ENCODE assay signal across 7 mouse cellular contexts in genomic region chr9:119981183-119982179, GRCm38 (mm10). TPM values are rescaled to one million over a fixed set of nuclear protein-coding genes. Genes with fewer than 3 reads are reported as not detected.
DNase-seq lines count a peak whose midpoint lies in the region; ATAC-seq and TF ChIP-seq lines count a peak whose summit lies in the region.

No protein-coding gene starts in this region.

- peak; percentile 74 for DNase-seq in G1E (ENCODE audit: low spot score)
- peak; percentile 59 for DNase-seq in adrenal gland, postnatal 25 days
- DNase-seq in heart, postnatal 25 days (ENCODE audit: low spot score) = peak; percentile 87
- DNase-seq in kidney, postnatal 4 days = peak; percentile 77 to 86
- peak; percentile 60 for DNase-seq in right cerebral cortex, postnatal 14 days

- H3K9me3 ChIP-seq in G1E (replicated peaks) = no peaks in the 10 kb centered on the region
- H3K9me3 ChIP-seq in forebrain, embryonic 12.5 days = no peaks in the 10 kb centered on the region

- TF ChIP-seq CTCF in G1E (IDR thresholded peaks at IDR 0.05; ENCODE audit: low read depth, low read length) = no peak

- H3K27me3 ChIP-seq in G1E (ENCODE audit: insufficient read depth, low read length) = peaks cover 15% of the 10 kb centered on the region
- peaks cover 28% of the 10 kb centered on the region for H3K27me3 ChIP-seq in forebrain, embryonic 12.5 days

- WGBS in forebrain, embryonic 12.5 days = 2% methylated on average over 16 of the region's 16 CpGs
- 3% methylated on average over 16 of the region's 16 CpGs for WGBS in macrophage (ENCODE audit: missing documents)

- H3K4me1 ChIP-seq in G1E (ENCODE audit: insufficient read depth, low read depth, low read length) = peaks cover 83% of the 10 kb centered on the region
- H3K4me1 ChIP-seq in forebrain, embryonic 12.5 days = peaks cover 65% of the 10 kb centered on the region

- H3K9ac ChIP-seq in forebrain, embryonic 12.5 days = peak overlapping the region; percentile 52

- H3K36me3 ChIP-seq in G1E (replicated peaks) (peaks cover 18% of the 10 kb centered on the region), macrophage (ENCODE audit: inconsistent target) (no peaks in the 10 kb centered on the region)
- H3K36me3 ChIP-seq in forebrain, embryonic 12.5 days (replicated peaks) = no peaks in the 10 kb centered on the region

- ATAC-seq in G1E (ENCODE audit: extremely low read depth, insufficient number of reproducible peaks, low FRiP score, poor library complexity, severe bottlenecking) = peak; percentile 38
- ATAC-seq in forebrain, embryonic 12.5 days (ENCODE audit: low FRiP score) = no peak; the same call in 1 of the 2 replicates

- H3K4me2 ChIP-seq in forebrain, embryonic 12.5 days = peak overlapping the region; percentile 87

- H3K79me2 ChIP-seq in macrophage (ENCODE audit: inconsistent target) = peaks cover 67% of the 10 kb centered on the region

- peak overlapping the region; percentile 79 for H3K27ac ChIP-seq in forebrain, embryonic 12.5 days
- peak overlapping the region; percentile 91 for H3K27ac ChIP-seq in macrophage

- H3K4me3 ChIP-seq in G1E (ENCODE audit: low read depth, low read length) (peak overlapping the region; percentile 91), macrophage (ENCODE audit: inconsistent target) (peak overlapping the region; percentile 47)
- peak overlapping the region; percentile 59 for H3K4me3 ChIP-seq in forebrain, embryonic 12.5 days (replicated peaks)

- intact Hi-C loops in heart, postnatal 25 days (cut with DNase I) = loop anchor here (2.0 kb wide), 2 partner anchors 17 to 29 kb away; no protein-coding TSS in a partner anchor

RNA-seq across cellular contexts. Expression of gene Csrnp1, which starts 3.0 kb away (rescaled TPM):
- 17.0 and 26.5 TPM in 2 replicates for total RNA-seq in G1E (2014; fragmentation: Nextera tagmentation)
- total RNA-seq in G1E (2017) = 17.3 and 19.9 TPM in 2 replicates
- polyA plus RNA-seq in G1E (2012) = 35.0 and 44.1 TPM in 2 replicates
- total RNA-seq in adrenal gland, postnatal 25 days (2021) = 12.5 and 13.0 TPM in 2 replicates
- 1.7 and 2.2 TPM in 2 replicates for polyA plus RNA-seq in forebrain, embryonic 12.5 days (2016; fragmentation: Nextera tagmentation; extraction: Ambion mirVana)
- 10 to 100 TPM in 1 of 2 experiments, 1 to 10 TPM in 1; 10.0 to 13.3 TPM for total RNA-seq in heart, postnatal 25 days (2021)
- total RNA-seq in macrophage (2018; cell fraction: chromatin; rRNA removed) = 100 to 1,000 TPM in 15 of 26 experiments, 10 to 100 TPM in 10, 1 to 10 TPM in 1; 10.0 to 493 (median 150) TPM
- total RNA-seq in macrophage (2018; cell fraction: cytosol; rRNA removed) = 100 to 1,000 TPM in 12 of 26 experiments, 10 to 100 TPM in 13, 1 to 10 TPM in 1; 8.5 to 831 (median 91.1) TPM
- 100 to 1,000 TPM in 18 of 26 experiments, 10 to 100 TPM in 8; 12.4 to 779 (median 246) TPM for total RNA-seq in macrophage (2018; cell fraction: nucleus; rRNA removed)
- polyA plus RNA-seq in macrophage (2018) = 5.0 to 8.4 TPM (median 8.0 TPM) in 3 replicates

RNA-seq across cellular contexts. Expression of gene Xirp1, which starts 41.9 kb away (rescaled TPM):
- not detected in 2 replicates for total RNA-seq in G1E (2014; fragmentation: Nextera tagmentation)
- 0.05 and 0.06 TPM in 2 replicates for total RNA-seq in G1E (2017)
- not detected in 2 replicates for polyA plus RNA-seq in G1E (2012)
- total RNA-seq in adrenal gland, postnatal 25 days (2021) = 0.12 TPM in 1 of 2 replicates, not detected in the other
- polyA plus RNA-seq in forebrain, embryonic 12.5 days (2016; fragmentation: Nextera tagmentation; extraction: Ambion mirVana) = 0.04 TPM in 1 of 2 replicates, not detected in the other
- total RNA-seq in heart, postnatal 25 days (2021) = 100 to 1,000 TPM; 125 to 136 TPM
- total RNA-seq in macrophage (2018; cell fraction: chromatin; rRNA removed) = not detected
- not detected for total RNA-seq in macrophage (2018; cell fraction: cytosol; rRNA removed)
- not detected for total RNA-seq in macrophage (2018; cell fraction: nucleus; rRNA removed)
- not detected in 3 replicates for polyA plus RNA-seq in macrophage (2018)

RNA-seq across cellular contexts. Expression of gene Ttc21a, which starts 44.1 kb away (rescaled TPM):
- not detected in 2 replicates for total RNA-seq in G1E (2014; fragmentation: Nextera tagmentation)
- 0.17 and 0.38 TPM in 2 replicates for total RNA-seq in G1E (2017)
- 0.02 and 0.06 TPM in 2 replicates for polyA plus RNA-seq in G1E (2012)
- total RNA-seq in adrenal gland, postnatal 25 days (2021) = 0.15 TPM in 1 of 2 replicates, not detected in the other
- polyA plus RNA-seq in forebrain, embryonic 12.5 days (2016; fragmentation: Nextera tagmentation; extraction: Ambion mirVana) = 0.24 and 0.36 TPM in 2 replicates
- not detected for total RNA-seq in heart, postnatal 25 days (2021)
- total RNA-seq in macrophage (2018; cell fraction: chromatin; rRNA removed) = 1 to 10 TPM in 15 of 26 experiments, under 1 TPM in 11; 0.25 to 7.3 (median 1.7) TPM
- total RNA-seq in macrophage (2018; cell fraction: cytosol; rRNA removed) = 1 to 10 TPM in 4 of 26 experiments, under 1 TPM in 22; 0.03 to 1.3 (median 0.32) TPM
- 1 to 10 TPM in 13 of 26 experiments, under 1 TPM in 13; 0.27 to 4.3 (median 0.97) TPM for total RNA-seq in macrophage (2018; cell fraction: nucleus; rRNA removed)
- polyA plus RNA-seq in macrophage (2018) = 0.05 to 0.09 TPM (median 0.06 TPM) in 3 replicates

RNA-seq across cellular contexts. Expression of gene Gorasp1, which starts 44.1 kb away (rescaled TPM):
- 9.7 and 11.0 TPM in 2 replicates for total RNA-seq in G1E (2014; fragmentation: Nextera tagmentation)
- total RNA-seq in G1E (2017) = 4.8 and 7.4 TPM in 2 replicates
- polyA plus RNA-seq in G1E (2012) = 15.4 and 18.3 TPM in 2 replicates
- total RNA-seq in adrenal gland, postnatal 25 days (2021) = 16.5 and 33.1 TPM in 2 replicates
- 23.1 and 27.7 TPM in 2 replicates for polyA plus RNA-seq in forebrain, embryonic 12.5 days (2016; fragmentation: Nextera tagmentation; extraction: Ambion mirVana)
- total RNA-seq in heart, postnatal 25 days (2021) = 10 to 100 TPM; 28.1 to 31.5 TPM
- total RNA-seq in macrophage (2018; cell fraction: chromatin; rRNA removed) = 10 to 100 TPM in 11 of 26 experiments, 1 to 10 TPM in 15; 1.7 to 16.2 (median 8.2) TPM
- 10 to 100 TPM in 14 of 26 experiments, 1 to 10 TPM in 12; 4.2 to 15.1 (median 10.6) TPM for total RNA-seq in macrophage (2018; cell fraction: cytosol; rRNA removed)
- 10 to 100 TPM in 9 of 26 experiments, 1 to 10 TPM in 17; 2.4 to 24.8 (median 6.7) TPM for total RNA-seq in macrophage (2018; cell fraction: nucleus; rRNA removed)
- polyA plus RNA-seq in macrophage (2018) = 5.6 to 12.2 TPM (median 9.6 TPM) in 3 replicates

Comparison
In these comparisons a context has a peak if more than half of its experiments do, and no peak if none do; other contexts are left out.
1. RNA of gene Xirp1, which starts 41.9 kb away (total RNA-seq): 125 to 136 TPM in heart, postnatal 25 days; 0.12 TPM in adrenal gland, postnatal 25 days and 0.05 to 0.06 TPM in G1E; every median in the first group is over 100 times any median in the second.
2. Peak in every context shown above with its lines, with median percentiles within 50 percentile points of each other: DNase-seq and H3K4me3 ChIP-seq.